Mouse (Mus musculus): Measurements from ENCODE around the gene Ttc23l. TPM values are rescaled to one million over a fixed set of nuclear protein-coding genes. Genes with fewer than 3 reads are reported as not detected.

Gene Ttc23l
- polyA plus RNA-seq (2012) = not detected in 2 replicates

DNA sequence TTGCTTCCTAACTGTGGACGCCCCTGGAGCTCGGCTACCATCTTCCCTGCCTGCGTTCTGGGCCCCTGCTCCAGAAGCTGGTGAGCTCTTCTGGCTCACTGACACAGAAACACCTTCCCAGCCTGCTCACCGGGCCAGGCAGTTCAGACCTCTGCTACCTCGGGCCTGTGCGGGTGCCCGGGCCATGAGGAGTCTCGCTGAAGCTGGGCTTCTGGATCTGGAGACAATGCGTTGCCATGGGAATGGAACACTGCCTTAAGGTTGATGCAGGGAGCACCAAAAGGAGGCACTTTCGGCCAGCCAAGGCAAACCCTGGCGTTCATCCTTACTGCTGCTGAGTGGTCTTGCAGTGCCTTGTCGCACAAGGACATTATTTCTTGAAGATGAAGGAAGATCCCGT, at the start of gene Ttc23l:
Gene Ttc23l, minus strand, starts transcription at position 204 of the 400 bp plus-strand sequence.

DNA sequence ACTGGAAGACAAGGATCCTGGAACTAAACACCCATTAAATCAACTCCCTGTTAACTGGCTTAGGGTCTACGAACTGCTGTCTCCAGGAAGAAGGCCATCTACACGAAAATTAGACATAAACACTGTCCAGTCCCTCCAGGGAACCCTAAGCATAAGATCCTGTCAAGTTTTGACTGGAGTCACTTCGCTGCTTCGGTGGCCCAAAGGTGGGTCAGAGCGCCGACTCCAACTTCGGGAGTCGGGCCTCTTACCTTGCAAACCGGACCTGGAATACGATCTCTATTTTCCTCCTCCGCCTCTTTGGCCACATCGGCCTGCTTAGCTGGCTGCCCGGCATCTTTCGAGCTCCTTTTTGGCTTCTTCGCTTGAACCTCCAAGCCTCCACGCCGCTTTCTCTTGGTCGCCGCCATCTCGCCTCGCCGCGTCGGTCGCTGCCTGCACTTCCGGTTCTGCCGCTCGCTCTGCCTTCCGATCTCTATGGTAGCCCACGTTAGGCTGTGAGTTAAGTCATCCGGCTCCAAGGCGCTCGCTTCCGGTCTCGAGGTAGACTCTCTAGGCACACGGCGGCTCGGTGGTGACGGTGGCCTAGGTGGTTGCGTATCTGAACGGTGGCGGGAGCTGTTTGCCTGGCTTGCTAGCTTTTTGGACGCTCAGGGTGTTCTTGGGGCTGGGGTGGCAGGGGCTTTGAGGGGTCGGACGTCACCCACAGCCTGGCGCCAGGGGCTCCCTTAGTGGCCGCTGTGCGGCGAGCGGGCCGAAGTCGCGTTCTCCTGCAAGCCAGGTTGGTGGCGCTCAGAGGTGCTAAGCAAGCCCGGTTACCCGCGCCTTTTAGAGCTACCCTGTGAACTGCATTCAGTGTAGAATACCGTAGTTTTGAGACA, 72.7 kb downstream of the Ttc23l start, which contains the start of the genes Brix1 and Rad1:
Gene Brix1, minus strand, starts transcription at position 464 of the 881 bp plus-strand sequence.
Gene Rad1, plus strand, starts transcription at position 535 of the 881 bp plus-strand sequence.

DNA sequence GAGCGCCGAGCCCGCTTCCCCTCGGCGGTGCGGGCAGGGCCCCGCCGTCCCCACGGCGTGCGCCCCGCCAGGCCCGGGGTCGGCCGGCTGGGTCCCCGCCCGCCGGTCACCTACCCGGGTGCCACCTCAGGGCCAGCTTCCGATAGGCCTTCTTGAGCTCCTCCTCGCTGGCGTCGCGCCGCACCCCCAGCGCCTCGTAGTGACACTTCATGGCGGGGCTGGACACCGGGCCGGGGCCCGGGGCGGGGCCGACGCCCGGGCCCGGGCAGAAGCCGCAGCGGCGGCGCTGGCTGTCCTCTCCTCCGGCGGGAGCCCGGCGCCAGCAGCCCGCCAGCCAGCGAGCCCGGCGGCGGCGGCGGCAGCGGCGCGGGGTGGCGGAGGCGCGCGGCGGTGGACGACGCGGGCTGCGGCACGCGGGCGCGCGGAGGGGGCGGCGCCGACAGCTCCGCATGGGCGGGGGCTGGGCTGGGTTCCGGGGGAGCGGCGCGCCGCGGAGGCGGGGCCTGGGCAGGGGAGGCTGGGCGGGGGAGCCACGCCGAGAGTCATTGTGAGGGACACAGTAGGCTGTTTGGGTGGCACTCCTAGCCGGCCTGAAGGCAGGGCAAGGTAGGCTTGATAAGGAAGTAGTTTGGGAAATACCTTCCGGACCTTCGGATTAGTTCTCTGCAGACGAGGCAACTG, 88.2 kb downstream of the Ttc23l start, which contains the start of gene Dnajc21:
Gene Dnajc21, minus strand, starts transcription at position 366 of the 681 bp plus-strand sequence.

Other genes starting within 250 kb of the Ttc23l start
- not detected in 2 replicates for gene Gm21973, start 233.3 kb downstream of the Ttc23l start, polyA plus RNA-seq (2012)
- gene Agxt2, start 200.1 kb downstream of the Ttc23l start, polyA plus RNA-seq (2012) = not detected in 2 replicates
- gene Dnajc21, start 88.2 kb downstream of the Ttc23l start, polyA plus RNA-seq (2012) = 9.8 and 21.7 TPM in 2 replicates
- 82.4 and 118 TPM in 2 replicates for gene Brix1, start 72.7 kb downstream of the Ttc23l start, polyA plus RNA-seq (2012)
- gene Rad1, start 72.7 kb downstream of the Ttc23l start, polyA plus RNA-seq (2012) = 3.4 and 4.4 TPM in 2 replicates
- 1.0 and 1.4 TPM in 2 replicates for gene Rai14, start 156.0 kb upstream of the Ttc23l start, polyA plus RNA-seq (2012)

All from megakaryocyte-erythroid progenitor cell, adult 5 weeks (primary cell).